Mouse (Mus musculus): ENCODE measurements at regions not wholly inside any gene's neighbourhood (a gene's known extent, or its start where the extent isn't known, plus 50 kb on each side); places are given as distances from the start of the nearest gene placed in this dataset.

DNA sequence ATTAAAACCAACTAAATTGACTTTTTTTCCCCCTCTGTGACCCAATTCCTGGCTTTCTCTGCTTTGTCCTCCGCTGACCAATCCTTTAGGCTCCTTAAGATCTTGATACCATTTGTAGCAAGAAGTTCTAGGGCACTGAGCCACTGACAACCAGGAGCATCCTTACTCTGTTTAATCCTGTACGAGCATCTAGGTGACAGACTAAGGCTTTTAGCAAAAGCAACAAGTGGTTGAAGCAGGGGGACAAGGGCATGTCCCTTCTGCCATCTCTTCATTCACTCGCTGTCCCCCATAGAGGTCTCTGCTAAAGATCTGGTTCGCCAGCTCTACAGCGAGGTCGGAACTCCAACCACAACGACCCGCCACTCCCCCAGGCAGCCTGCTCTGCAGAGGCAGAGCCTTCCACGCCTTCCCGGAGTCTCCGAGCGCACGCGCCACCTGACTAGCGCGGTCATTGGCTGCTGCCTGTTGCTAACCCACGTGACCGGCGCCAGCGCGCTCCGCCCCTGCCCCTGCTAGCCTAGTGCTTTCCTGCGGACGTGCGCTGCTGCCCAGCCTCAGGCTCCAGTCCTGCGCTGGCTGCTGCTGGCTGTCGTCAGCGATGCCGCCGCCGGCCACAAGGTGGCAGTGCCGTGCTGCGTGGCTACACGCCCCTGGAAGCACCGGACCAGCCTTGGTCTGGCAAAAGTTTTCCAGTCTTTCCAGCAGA is 79.7 kb downstream of the Cd83 start:
- 2% methylated on average over 35 of the region's 35 CpGs for WGBS
- Histone ChIP-seq H3K36me3 (ENCODE audit: control insufficient read depth, insufficient read depth, low read length) (no peaks in the 10 kb centered on the region), H3K27me3 (ENCODE audit: control insufficient read depth, insufficient read depth, low read length) (no peaks in the 10 kb centered on the region), H3K27ac (ENCODE audit: insufficient read depth, low read depth, low read length) (no peak overlapping the region), H3K4me3 (ENCODE audit: low read depth, low read length) (peak overlapping the region; percentile 41), H3K4me1 (ENCODE audit: control insufficient read depth, insufficient read depth, insufficient read length, low read length) (peaks cover 11% of the 10 kb centered on the region)
- peak; percentile 93 for TF ChIP-seq CTCF (IDR thresholded peaks at IDR 0.05; ENCODE audit: extremely low read depth, insufficient read length, insufficient replicate concordance, low read depth, low read length)
- peak; percentile 68 for TF ChIP-seq POLR2A (IDR thresholded peaks at IDR 0.05; ENCODE audit: low read depth, low read length)

DNA sequence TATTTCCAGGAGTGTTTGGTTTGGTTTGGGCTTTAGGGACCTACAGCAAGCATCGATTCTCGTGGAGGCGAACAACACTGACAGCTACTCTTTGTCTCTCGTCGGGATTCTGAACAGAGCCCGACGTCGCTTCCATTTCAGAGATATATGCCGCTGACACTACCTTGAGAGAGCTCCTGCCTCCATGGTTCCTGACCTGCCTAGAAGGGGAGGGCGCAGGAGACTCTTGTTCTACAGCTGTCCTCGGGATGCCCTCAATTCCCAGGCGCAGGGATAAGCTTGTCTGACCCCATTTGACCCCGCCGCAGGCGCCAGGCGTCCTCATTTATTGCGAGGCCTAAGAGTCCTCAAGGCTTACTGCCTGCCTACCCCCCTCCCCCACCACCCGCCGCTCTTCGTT is 80.5 kb downstream of the Cd83 start:
- Histone ChIP-seq H3K27ac (ENCODE audit: insufficient read depth, low read depth, low read length) (no peak overlapping the region), H3K36me3 (ENCODE audit: control insufficient read depth, insufficient read depth, low read length) (no peaks in the 10 kb centered on the region), H3K4me1 (ENCODE audit: control insufficient read depth, insufficient read depth, insufficient read length, low read length) (peaks cover 11% of the 10 kb centered on the region), H3K27me3 (ENCODE audit: control insufficient read depth, insufficient read depth, low read length) (no peaks in the 10 kb centered on the region), H3K4me3 (ENCODE audit: low read depth, low read length) (peak overlapping the region; percentile 37)
- TF ChIP-seq CTCF (IDR thresholded peaks at IDR 0.05; ENCODE audit: extremely low read depth, insufficient read length, insufficient replicate concordance, low read depth, low read length) = no peak
- TF ChIP-seq POLR2A (IDR thresholded peaks at IDR 0.05; ENCODE audit: low read depth, low read length) = no peak; the same call in 1 of the 2 replicates
- 42% methylated on average over 20 of the region's 20 CpGs for WGBS

DNA sequence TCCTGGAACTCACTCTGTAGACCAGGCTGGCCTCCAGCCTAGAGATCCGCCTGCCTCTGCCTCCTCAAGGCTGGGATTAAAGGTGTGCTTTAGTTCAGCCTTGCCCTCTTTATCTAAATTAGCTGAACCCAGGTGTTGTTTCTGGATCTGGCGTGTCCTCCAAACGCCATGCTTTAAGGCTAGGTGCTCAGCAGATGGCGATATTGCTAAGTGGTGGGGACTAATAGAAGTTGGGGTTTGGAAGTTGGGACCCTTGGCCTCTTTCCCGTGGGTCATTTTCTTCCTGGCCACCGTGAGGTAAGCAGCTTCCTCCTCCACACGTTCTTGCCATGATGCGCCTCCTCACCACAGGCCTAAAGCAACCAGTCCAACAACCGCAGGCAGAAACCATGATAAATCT is 91.3 kb downstream of the Cd83 start:
- no peaks in the 10 kb centered on the region for H3K27me3 ChIP-seq (ENCODE audit: control insufficient read depth, insufficient read depth, low read length)
- 89% methylated on average over 9 of the region's 9 CpGs for WGBS
- H3K27ac ChIP-seq (ENCODE audit: insufficient read depth, low read depth, low read length) = no peak overlapping the region
- H3K4me1 ChIP-seq (ENCODE audit: control insufficient read depth, insufficient read depth, insufficient read length, low read length) = no peaks in the 10 kb centered on the region
- H3K36me3 ChIP-seq (ENCODE audit: control insufficient read depth, insufficient read depth, low read length) = no peaks in the 10 kb centered on the region
- no peak overlapping the region for H3K4me3 ChIP-seq (ENCODE audit: low read depth, low read length)
- TF ChIP-seq CTCF (IDR thresholded peaks at IDR 0.05; ENCODE audit: extremely low read depth, insufficient read length, insufficient replicate concordance, low read depth, low read length) (no peak), POLR2A (IDR thresholded peaks at IDR 0.05; ENCODE audit: low read depth, low read length) (no peak)

DNA sequence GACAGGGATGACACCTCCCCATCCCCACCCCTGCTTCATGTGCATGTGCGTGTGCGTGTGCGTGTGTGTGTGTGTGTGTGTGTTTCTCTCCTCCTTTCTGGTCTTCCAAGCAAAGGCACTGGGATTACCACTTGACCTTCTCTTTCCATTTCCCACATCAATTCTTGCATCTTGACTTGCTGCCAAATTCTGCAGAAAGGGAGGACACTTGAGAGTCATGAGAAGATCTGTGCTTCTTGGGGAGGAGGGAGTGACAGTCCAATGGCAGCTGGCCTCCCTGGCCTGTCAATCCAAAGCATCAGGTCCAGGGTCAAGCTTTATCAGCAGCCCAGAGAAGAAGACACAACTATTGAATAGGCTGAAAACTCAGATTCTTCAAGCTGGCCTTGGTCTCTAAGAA is 102.7 kb downstream of the Cd83 start:
- no peaks in the 10 kb centered on the region for H3K36me3 ChIP-seq (ENCODE audit: control insufficient read depth, insufficient read depth, low read length)
- no peaks in the 10 kb centered on the region for H3K27me3 ChIP-seq (ENCODE audit: control insufficient read depth, insufficient read depth, low read length)
- no peak for TF ChIP-seq CTCF (IDR thresholded peaks at IDR 0.05; ENCODE audit: extremely low read depth, insufficient read length, insufficient replicate concordance, low read depth, low read length)
- TF ChIP-seq POLR2A (IDR thresholded peaks at IDR 0.05; ENCODE audit: low read depth, low read length) = no peak
- no peak overlapping the region for H3K4me3 ChIP-seq (ENCODE audit: low read depth, low read length)
- 86% methylated on average over 3 of the region's 3 CpGs for WGBS
- H3K4me1 ChIP-seq (ENCODE audit: control insufficient read depth, insufficient read depth, insufficient read length, low read length) = no peaks in the 10 kb centered on the region
- H3K27ac ChIP-seq (ENCODE audit: insufficient read depth, low read depth, low read length) = no peak overlapping the region

DNA sequence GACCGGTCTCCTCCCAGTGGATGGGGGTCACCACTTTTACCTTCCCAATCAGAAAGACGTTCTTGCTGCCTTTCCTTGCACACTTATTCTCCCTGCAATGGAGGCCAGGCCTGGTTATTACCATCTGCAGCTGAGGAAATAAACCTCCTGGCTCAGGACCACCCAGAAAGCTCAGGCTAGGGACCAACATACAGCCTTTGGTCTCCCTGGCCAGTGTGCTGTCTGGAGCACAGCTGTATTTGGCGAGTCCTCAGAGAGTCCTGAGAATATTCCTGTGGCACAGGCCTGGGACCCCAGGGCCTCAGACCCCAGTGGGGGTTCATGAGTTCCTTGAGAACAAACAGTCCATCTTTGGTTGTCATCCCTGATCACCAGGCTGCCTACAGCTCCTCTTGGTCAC is 107.4 kb downstream of the Cd83 start:
- Histone ChIP-seq H3K27me3 (ENCODE audit: control insufficient read depth, insufficient read depth, low read length) (no peaks in the 10 kb centered on the region), H3K4me1 (ENCODE audit: control insufficient read depth, insufficient read depth, insufficient read length, low read length) (no peaks in the 10 kb centered on the region), H3K27ac (ENCODE audit: insufficient read depth, low read depth, low read length) (no peak overlapping the region), H3K4me3 (ENCODE audit: low read depth, low read length) (no peak overlapping the region), H3K36me3 (ENCODE audit: control insufficient read depth, insufficient read depth, low read length) (no peaks in the 10 kb centered on the region)
- WGBS = 91% methylated on average over 3 of the region's 3 CpGs
- TF ChIP-seq POLR2A (IDR thresholded peaks at IDR 0.05; ENCODE audit: low read depth, low read length) (no peak), CTCF (IDR thresholded peaks at IDR 0.05; ENCODE audit: extremely low read depth, insufficient read length, insufficient replicate concordance, low read depth, low read length) (no peak)

DNA sequence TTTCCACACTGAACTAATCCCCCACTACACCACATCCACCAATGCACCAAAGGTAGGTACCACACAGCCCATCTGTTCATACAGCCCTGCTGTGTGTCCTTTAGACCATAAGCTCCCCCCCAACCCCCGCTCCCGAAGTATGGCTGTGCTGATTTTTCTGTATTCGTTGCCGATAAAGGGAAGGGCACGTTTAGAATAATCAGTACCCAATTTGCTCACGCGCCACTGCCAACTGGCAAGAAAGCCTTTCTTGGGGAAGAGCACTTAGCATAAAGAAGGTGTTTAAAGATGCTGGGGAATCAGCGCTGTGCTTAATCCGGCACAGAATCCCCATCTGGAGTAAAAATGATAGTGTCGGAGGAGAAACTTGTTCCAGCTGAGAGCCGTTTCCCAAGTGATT is 111.4 kb downstream of the Cd83 start:
- 88% methylated on average over 11 of the region's 11 CpGs for WGBS
- H3K27me3 ChIP-seq (ENCODE audit: control insufficient read depth, insufficient read depth, low read length) = no peaks in the 10 kb centered on the region
- H3K27ac ChIP-seq (ENCODE audit: insufficient read depth, low read depth, low read length) = no peak overlapping the region
- H3K36me3 ChIP-seq (ENCODE audit: control insufficient read depth, insufficient read depth, low read length) = no peaks in the 10 kb centered on the region
- no peak overlapping the region for H3K4me3 ChIP-seq (ENCODE audit: low read depth, low read length)
- H3K4me1 ChIP-seq (ENCODE audit: control insufficient read depth, insufficient read depth, insufficient read length, low read length) = no peaks in the 10 kb centered on the region
- no peak for TF ChIP-seq POLR2A (IDR thresholded peaks at IDR 0.05; ENCODE audit: low read depth, low read length)
- no peak for TF ChIP-seq CTCF (IDR thresholded peaks at IDR 0.05; ENCODE audit: extremely low read depth, insufficient read length, insufficient replicate concordance, low read depth, low read length)

DNA sequence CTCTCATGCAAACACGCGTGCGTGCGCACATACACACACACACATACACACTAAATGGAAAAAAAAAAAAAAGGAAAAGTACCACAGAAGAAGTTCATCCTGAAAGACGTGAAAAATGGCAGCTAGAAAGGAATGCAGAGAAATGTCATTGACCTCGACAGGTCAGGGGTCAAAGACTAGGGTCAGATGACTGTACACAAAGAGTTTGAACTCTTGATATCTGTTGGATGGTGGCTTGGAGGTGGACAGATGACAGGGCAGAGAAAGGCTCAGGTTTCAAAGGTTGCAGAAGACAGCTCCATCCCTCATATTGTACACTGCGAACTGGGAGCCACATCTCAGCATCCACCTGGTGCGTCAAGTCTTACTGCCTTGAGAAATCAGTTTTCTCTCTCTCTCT is 112.5 kb downstream of the Cd83 start:
- no peaks in the 10 kb centered on the region for H3K36me3 ChIP-seq (ENCODE audit: control insufficient read depth, insufficient read depth, low read length)
- no peak overlapping the region for H3K4me3 ChIP-seq (ENCODE audit: low read depth, low read length)
- TF ChIP-seq POLR2A (IDR thresholded peaks at IDR 0.05; ENCODE audit: low read depth, low read length) (no peak), CTCF (IDR thresholded peaks at IDR 0.05; ENCODE audit: extremely low read depth, insufficient read length, insufficient replicate concordance, low read depth, low read length) (no peak)
- WGBS = 82% methylated on average over 8 of the region's 8 CpGs
- no peaks in the 10 kb centered on the region for H3K4me1 ChIP-seq (ENCODE audit: control insufficient read depth, insufficient read depth, insufficient read length, low read length)
- H3K27me3 ChIP-seq (ENCODE audit: control insufficient read depth, insufficient read depth, low read length) = no peaks in the 10 kb centered on the region
- no peak overlapping the region for H3K27ac ChIP-seq (ENCODE audit: insufficient read depth, low read depth, low read length)

All from small intestine, adult 2 months (tissue).